Mouse (Mus musculus) embryonic facial prominence, embryonic 11.5 days (tissue): ENCODE results near the gene Ranbp9. TPM values are rescaled to one million over a fixed set of nuclear protein-coding genes. Genes with fewer than 3 reads are reported as not detected.

Source experiments
- ATAC-seq: fragments of 200-750 bp; cut with Nextera tagmentation; replicated peaks from 2 replicates; pipeline ENCODE4 v1.8.0; 2017; ENCODE audit warnings: low read depth; ENCODE audit not compliant: insufficient number of reproducible peaks, low FRiP score, low TSS enrichment
- DNase-seq: peaks from one replicate; pipeline ENCODE4 v3.0.0-alpha.2; 2015; ENCODE audit warnings: low spot score
- H3K27ac ChIP-seq: fragments of 300-500 bp; sonication (generic); replicated peaks from 2 replicates; pipeline ENCODE4 v1.5.1; 2014; ENCODE audit warnings: mild to moderate bottlenecking, low read depth, low read length, control low read depth
- H3K27me3 ChIP-seq: fragments of 300-500 bp; sonication (generic); 2 replicates; pipeline ENCODE4 v1.6.1; 2014; ENCODE audit warnings: mild to moderate bottlenecking, low read length, moderate library complexity, mixed read lengths; ENCODE audit not compliant: control insufficient read depth, insufficient read depth
- H3K36me3 ChIP-seq: fragments of 300-500 bp; sonication (generic); replicated peaks from 2 replicates; pipeline ENCODE4 v1.6.1; 2014; ENCODE audit warnings: low read depth, mild to moderate bottlenecking, low read length, moderate library complexity, mixed read lengths; ENCODE audit not compliant: control insufficient read depth, insufficient read depth
- H3K4me1 ChIP-seq: fragments of 300-500 bp; sonication (generic); 2 replicates; pipeline ENCODE4 v1.6.1; 2014; ENCODE audit warnings: low read length, mixed read lengths; ENCODE audit not compliant: control insufficient read depth, insufficient read depth
- H3K4me2 ChIP-seq: fragments of 300-500 bp; sonication (generic); 2 replicates; pipeline ENCODE4 v1.6.1; 2014; ENCODE audit warnings: low read depth, mild to moderate bottlenecking, control low read depth, low read length, moderate library complexity
- H3K4me3 ChIP-seq: fragments of 300-500 bp; sonication (generic); 2 replicates; pipeline ENCODE4 v1.5.1; 2014; ENCODE audit warnings: low read depth, low read length, control low read depth
- H3K9ac ChIP-seq: fragments of 300-500 bp; sonication (generic); replicated peaks from 2 replicates; pipeline ENCODE4 v1.6.1; 2014; ENCODE audit warnings: mild to moderate bottlenecking, control low read depth, low read length
- H3K9me3 ChIP-seq: fragments of 300-500 bp; sonication (generic); replicated peaks from 2 replicates; pipeline ENCODE4 v1.6.1; 2016; ENCODE audit warnings: mild to moderate bottlenecking, low read length, inconsistent platforms, mixed read lengths; ENCODE audit not compliant: control insufficient read depth
- WGBS: fragments of 180-500 bp; shearing (Covaris S2); extraction: QIAGEN DNeasy Blood & Tissue Kit; methylation state at CpG from one replicate; pipeline ENCODE4 v1.1.7; 2014; 5-methylcytosine and 5-hydroxymethylcytosine counted together
- polyA plus RNA-seq: library from polyadenylated mRNA; unstranded; fragments of >200 nt; fragmentation: Nextera tagmentation; extraction: Ambion mirVana; gene quantifications from 2 replicates; pipeline ENCODE4 v1.2.1, GENCODE M21; 2014

Ranbp9 gene
- polyA plus RNA-seq, 1 experiment from 2014 or later: 14.9 TPM

DNA sequence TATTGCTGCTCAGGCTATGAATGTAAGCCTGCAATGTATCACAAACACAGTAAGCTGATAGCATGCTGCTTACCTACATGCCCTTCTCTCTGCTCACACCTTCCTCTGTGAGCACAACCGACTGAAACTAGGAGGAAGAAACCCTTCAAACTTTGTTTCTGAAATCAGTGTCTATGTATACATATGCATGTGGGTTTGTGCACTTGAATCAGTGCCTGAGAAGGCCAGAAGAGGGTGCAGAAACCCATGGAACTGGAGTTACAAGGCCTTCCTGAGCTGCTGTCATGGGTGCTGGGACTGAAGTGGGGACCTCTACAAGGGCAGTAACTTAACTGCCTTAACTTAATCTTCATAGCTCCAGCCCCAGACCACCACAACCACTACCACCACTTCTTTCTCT, 23.9 kb downstream of the Ranbp9 start:
- no peak for ATAC-seq
- no peak for DNase-seq
- Histone ChIP-seq H3K9ac (no peak overlapping the region), H3K4me2 (no peak overlapping the region), H3K36me3 (no peaks in the 10 kb centered on the region), H3K27me3 (no peaks in the 10 kb centered on the region), H3K27ac (no peak overlapping the region), H3K4me1 (no peaks in the 10 kb centered on the region), H3K4me3 (no peak overlapping the region), H3K9me3 (no peaks in the 10 kb centered on the region)
- WGBS: 76% methylated on average over 1 of the region's 1 CpGs

DNA sequence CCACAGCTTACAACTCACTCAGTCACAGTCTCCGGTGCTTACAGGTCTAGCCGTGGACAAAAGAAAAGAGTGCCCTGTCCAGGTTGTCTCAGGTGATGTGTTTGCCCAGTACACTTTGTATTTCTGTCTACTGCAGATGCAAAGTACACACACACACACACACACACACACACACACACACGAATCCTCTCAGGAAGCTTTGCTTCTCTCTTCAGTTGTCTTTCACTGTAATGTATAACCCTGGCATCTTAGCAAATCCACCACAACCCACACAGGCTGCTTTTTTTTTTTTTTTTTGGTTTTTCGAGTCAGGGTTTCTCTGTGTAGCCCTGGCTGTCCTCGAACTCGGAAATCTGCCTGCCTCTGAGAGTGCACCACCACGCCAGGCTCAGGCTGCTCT, 26.7 kb downstream of the Ranbp9 start:
- DNase-seq (no peak), ATAC-seq (no peak)
- no peak overlapping the region for H3K9ac ChIP-seq
- WGBS: 87% methylated on average over 7 of the region's 7 CpGs
- H3K27me3 ChIP-seq: no peaks in the 10 kb centered on the region
- H3K4me2 ChIP-seq: no peak overlapping the region
- no peak overlapping the region for H3K27ac ChIP-seq
- H3K9me3 ChIP-seq: no peaks in the 10 kb centered on the region
- no peaks in the 10 kb centered on the region for H3K4me1 ChIP-seq
- no peak overlapping the region for H3K4me3 ChIP-seq
- no peaks in the 10 kb centered on the region for H3K36me3 ChIP-seq

DNA sequence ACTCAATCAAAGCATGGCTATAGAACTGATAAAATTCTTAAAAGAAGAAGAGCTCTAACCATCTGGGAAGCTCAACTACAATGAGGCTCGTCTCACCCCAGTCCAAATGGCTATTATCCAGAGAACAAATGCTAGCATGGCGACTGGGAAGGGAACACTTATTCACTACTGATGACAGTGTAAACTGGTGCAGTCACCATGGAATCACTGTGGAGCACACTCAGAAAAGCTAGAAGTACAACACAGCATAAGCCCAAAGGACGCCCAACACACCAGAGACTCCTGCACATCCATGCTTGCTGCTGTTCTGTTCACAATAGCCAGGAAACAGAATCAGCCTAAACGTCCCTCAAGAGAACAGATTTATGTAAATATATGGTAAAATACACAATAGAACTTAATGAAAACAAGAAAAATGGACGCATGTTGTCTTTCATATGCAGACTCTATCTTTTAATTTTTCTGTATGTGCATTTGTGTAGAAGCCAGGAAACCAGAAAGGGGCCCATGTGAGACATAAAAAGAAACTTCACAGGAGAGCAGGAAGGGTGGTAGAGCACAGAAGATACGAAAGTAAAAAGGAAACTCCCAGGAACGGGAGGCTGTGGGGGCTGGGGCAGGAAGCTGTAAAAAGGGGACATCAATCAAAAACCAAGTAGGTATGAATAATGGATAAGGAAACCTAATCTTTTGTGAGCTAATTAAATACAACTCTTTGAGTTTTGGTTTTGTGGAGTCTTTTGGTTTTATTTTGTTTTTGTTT, 28.1 kb downstream of the Ranbp9 start:
- no peak for DNase-seq
- no peaks in the 10 kb centered on the region for H3K9me3 ChIP-seq
- H3K9ac ChIP-seq: no peak overlapping the region
- no peak overlapping the region; the same call in 1 of the 2 replicates for H3K4me2 ChIP-seq
- no peaks in the 10 kb centered on the region for H3K36me3 ChIP-seq
- H3K27me3 ChIP-seq: no peaks in the 10 kb centered on the region
- no peak for ATAC-seq
- 57% methylated on average over 7 of the region's 7 CpGs for WGBS
- H3K4me1 ChIP-seq: no peaks in the 10 kb centered on the region
- H3K27ac ChIP-seq: no peak overlapping the region
- H3K4me3 ChIP-seq: no peak overlapping the region

DNA sequence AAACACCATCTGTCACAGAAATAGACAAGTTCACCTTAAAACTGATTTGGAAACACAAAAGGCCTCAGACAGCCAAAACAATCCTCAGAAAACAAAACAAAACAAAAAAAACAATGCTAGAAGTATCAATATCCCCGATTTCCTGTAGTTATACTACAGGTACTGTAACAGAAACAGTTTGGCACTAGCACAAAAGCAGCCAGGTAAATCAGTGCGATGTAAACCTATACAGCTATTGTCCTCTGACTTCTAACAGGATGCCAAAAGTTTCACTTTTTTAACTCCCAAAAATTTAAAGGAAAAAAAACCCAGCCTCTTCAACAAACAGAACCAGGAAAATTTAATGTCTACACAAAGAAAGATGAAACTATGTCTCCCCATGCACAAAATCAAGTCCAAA, 28.9 kb downstream of the Ranbp9 start:
- Histone ChIP-seq H3K4me2 (no peak overlapping the region), H3K9ac (no peak overlapping the region), H3K27ac (no peak overlapping the region), H3K27me3 (no peaks in the 10 kb centered on the region), H3K4me1 (no peaks in the 10 kb centered on the region), H3K36me3 (no peaks in the 10 kb centered on the region), H3K9me3 (no peaks in the 10 kb centered on the region), H3K4me3 (no peak overlapping the region)
- 81% methylated on average over 2 of the region's 2 CpGs for WGBS
- DNase-seq (no peak), ATAC-seq (no peak)

DNA sequence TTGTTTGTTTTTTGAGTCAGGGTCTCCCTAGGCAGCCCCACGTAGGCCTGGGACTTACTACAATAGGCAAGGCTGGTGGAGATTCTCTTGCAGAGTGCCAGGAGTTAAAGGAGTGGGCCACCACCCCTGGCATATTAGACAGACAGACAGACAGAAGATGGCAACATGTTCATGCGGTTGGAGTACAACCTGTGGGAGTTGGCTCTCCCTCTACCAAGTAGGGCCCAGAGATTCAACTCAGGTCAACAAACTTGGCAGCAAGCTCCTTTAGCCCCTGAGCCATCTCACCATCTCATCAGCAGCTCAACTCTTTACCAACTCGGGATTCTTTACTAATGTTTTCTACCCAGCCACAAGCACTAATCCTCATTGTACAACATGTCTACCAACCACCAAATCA, 30.4 kb downstream of the Ranbp9 start:
- no peaks in the 10 kb centered on the region for H3K36me3 ChIP-seq
- H3K4me1 ChIP-seq: no peaks in the 10 kb centered on the region
- H3K27ac ChIP-seq: no peak overlapping the region
- H3K9me3 ChIP-seq: no peaks in the 10 kb centered on the region
- 84% methylated on average over 3 of the region's 3 CpGs for WGBS
- H3K4me3 ChIP-seq: no peak overlapping the region
- H3K27me3 ChIP-seq: no peaks in the 10 kb centered on the region
- ATAC-seq (no peak), DNase-seq (no peak)
- no peak overlapping the region for H3K9ac ChIP-seq
- H3K4me2 ChIP-seq: no peak overlapping the region

DNA sequence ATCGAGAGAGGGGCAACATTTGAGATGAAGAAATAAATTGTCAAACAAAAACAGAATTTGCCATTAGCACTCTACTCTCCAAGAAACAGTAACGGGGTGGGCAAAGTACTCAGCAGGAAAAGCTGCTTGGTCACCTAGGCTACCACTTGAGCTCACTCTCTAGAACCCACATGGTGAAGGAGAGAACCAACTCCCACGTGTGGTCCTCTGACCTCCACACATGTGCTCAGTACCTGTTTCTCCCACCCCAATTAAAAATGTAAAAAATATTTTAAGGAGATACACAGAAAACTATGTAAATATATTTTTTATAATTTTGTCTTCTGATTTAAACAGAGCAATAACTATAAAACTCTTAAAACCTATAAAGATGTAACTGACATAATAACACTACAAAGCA, 33.4 kb downstream of the Ranbp9 start:
- Histone ChIP-seq H3K27me3 (no peaks in the 10 kb centered on the region), H3K4me2 (no peak overlapping the region), H3K4me3 (no peak overlapping the region), H3K36me3 (no peaks in the 10 kb centered on the region), H3K9me3 (no peaks in the 10 kb centered on the region), H3K27ac (no peak overlapping the region), H3K9ac (no peak overlapping the region), H3K4me1 (no peaks in the 10 kb centered on the region)
- DNase-seq (no peak), ATAC-seq (no peak)
- 87% methylated on average over 3 of the region's 3 CpGs for WGBS

DNA sequence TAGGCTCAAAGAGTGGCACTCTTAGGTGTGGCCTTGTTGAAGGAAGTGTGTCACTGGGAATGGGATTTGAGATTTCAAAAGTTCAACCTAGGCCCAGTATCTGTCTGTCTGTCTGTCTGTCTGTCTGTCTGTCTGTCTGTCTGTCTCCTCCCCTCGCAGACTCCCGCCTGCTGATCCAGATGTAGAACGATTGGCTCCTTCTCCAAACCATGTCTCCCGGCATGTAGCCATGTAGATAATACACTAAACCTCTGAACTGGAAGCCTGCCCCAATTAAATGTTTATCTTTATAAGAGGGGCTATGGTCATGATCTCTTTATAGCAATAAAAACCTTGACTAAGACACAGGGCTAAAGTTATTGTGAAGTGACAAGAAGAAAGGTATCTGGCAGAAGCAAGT, 35.3 kb downstream of the Ranbp9 start:
- no peaks in the 10 kb centered on the region for H3K27me3 ChIP-seq
- no peak overlapping the region for H3K27ac ChIP-seq
- H3K36me3 ChIP-seq: no peaks in the 10 kb centered on the region
- no peak overlapping the region for H3K4me2 ChIP-seq
- DNase-seq (no peak), ATAC-seq (no peak)
- no peak overlapping the region for H3K4me3 ChIP-seq
- no peaks in the 10 kb centered on the region for H3K4me1 ChIP-seq
- no peaks in the 10 kb centered on the region for H3K9me3 ChIP-seq
- WGBS: 92% methylated on average over 4 of the region's 4 CpGs
- H3K9ac ChIP-seq: no peak overlapping the region

DNA sequence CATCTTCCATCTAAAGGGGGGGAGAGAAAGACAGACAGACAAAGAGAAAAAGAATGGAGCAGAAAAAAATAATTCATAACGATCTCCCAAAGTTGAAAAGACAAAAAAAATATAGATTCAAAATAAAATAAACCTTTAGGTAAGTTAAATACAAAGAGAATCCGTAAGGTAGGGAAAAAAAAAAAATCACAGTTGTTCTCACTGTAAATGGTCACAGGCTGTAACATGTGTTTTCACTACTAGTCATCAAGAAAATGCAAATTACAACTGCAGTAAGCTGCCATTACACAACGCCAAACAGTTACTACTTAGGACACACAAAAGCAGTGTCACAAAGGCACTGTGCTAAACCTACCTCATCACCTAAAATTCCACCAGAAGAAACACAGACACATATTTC, 36.4 kb downstream of the Ranbp9 start:
- Histone ChIP-seq H3K27ac (no peak overlapping the region), H3K9me3 (no peaks in the 10 kb centered on the region), H3K27me3 (no peaks in the 10 kb centered on the region), H3K4me1 (no peaks in the 10 kb centered on the region), H3K4me3 (no peak overlapping the region), H3K4me2 (no peak overlapping the region), H3K36me3 (no peaks in the 10 kb centered on the region), H3K9ac (no peak overlapping the region)
- DNase-seq: no peak
- no peak for ATAC-seq
- 87% methylated on average over 3 of the region's 3 CpGs for WGBS
